Mouse (Mus musculus): ENCODE results near the gene Jmjd1c. TPM values are rescaled to one million over a fixed set of nuclear protein-coding genes. Genes with fewer than 3 reads are reported as not detected.

Gene Jmjd1c
- polyA plus RNA-seq, 1 experiment from 2014 or later = 52.4 TPM

DNA sequence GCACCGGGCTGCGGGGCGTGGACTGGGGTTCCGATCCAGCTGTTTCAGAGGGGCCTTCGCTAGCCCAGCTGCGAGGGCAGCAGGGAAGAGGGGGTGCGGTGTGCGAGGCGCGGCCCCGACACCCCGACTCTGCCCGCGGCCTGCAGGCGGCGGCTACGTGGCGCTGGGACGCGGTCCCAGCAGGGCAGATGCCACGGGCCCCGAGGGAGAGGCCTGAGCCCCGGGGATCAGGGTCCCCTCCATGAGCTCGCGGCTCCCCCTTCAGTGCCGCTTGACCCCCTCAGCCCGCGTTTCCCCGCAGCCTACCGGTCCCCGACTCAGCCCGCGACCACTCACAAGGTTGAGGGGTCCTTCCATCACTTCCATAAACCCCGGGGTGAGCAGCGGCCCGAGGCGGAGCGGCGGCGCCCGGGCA lies 188.8 kb downstream of the Jmjd1c start:
- Histone ChIP-seq H3K27ac (replicated peaks) (peak overlapping the region; percentile 83), H3K9ac (peak overlapping the region; percentile 97), H3K4me2 (peak overlapping the region; percentile 93), H3K27me3 (no peaks in the 10 kb centered on the region), H3K4me1 (replicated peaks) (peaks cover 31% of the 10 kb centered on the region), H3K4me3 (peak overlapping the region; percentile 97), H3K9me3 (no peaks in the 10 kb centered on the region), H3K36me3 (no peaks in the 10 kb centered on the region)
- no peak; the same call in 1 of the 2 replicates for ATAC-seq (ENCODE audit: low read depth)
- under 1% methylated on average over 35 of the region's 41 CpGs for WGBS

DNA sequence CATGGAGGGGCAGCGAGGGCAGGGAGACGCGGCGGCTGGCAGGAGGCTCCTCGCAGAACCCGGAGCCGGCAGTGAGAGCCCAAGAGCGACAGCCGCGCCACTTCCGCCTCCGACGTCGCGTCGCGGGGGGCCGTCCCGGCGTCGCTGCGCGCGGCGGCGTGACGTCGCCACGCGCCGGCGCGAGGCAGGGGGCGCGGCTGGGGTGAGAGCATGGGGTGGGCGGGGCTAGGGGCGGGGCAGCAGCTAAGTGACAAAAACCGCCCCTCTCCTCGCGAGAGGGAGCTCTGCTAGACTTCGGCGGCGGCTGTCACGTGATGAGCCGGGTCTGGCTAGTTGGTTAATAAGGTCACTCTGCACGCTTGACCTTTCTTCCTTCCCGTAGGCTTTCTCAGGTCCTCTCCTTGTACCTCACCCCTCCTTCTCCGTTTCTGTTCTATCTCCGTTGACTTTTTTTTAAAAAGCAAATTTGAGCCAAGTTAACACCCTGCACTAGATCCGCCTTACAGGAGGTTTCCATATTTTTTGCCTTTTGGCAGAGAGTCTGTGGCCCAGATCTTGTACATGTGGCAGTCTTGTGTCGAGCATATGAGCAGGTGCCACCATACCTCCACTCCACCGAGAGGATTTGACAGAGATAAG lies 189.4 kb downstream of the Jmjd1c start, which contains the start of gene Nrbf2:
Gene Nrbf2, minus strand, starts transcription at position 130 of the 639 bp plus-strand sequence.
- no peaks in the 10 kb centered on the region for H3K27me3 ChIP-seq
- H3K4me1 ChIP-seq (replicated peaks) = peaks cover 31% of the 10 kb centered on the region
- no peaks in the 10 kb centered on the region for H3K9me3 ChIP-seq
- peak within 1 kb of the TSS; percentile 97 for H3K4me3 ChIP-seq
- H3K36me3 ChIP-seq = no peaks in the 10 kb centered on the region
- peak; percentile 91 for ATAC-seq (ENCODE audit: low read depth)
- peak within 1 kb of the TSS; percentile 93 for H3K4me2 ChIP-seq
- WGBS = 6% methylated on average over 26 of the region's 52 CpGs
- peak within 1 kb of the TSS; percentile 97 for H3K9ac ChIP-seq
- H3K27ac ChIP-seq (replicated peaks) = peak within 1 kb of the TSS; percentile 83

DNA sequence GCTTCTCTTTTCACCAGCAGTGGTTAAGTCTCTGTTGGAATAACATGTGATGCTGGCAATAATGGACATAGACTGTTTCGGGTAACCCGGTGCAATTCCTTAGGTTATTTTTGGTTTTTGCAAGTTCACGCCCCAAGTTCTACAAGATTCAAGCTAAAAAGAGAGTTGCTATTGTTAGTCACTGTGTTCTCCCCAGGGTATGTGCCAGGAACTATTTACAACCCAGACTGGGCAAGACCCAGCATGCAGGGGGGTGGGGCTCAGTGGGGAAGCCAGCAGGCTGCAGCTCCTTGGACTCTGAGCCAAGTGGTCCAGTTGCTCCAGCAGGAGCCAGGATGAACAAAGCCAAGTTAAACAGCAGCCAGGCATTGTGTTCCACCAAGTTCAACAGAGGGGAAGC lies 192.0 kb downstream of the Jmjd1c start:
- WGBS = 57% methylated on average over 3 of the region's 3 CpGs
- H3K27ac ChIP-seq (replicated peaks) = no peak overlapping the region

DNA sequence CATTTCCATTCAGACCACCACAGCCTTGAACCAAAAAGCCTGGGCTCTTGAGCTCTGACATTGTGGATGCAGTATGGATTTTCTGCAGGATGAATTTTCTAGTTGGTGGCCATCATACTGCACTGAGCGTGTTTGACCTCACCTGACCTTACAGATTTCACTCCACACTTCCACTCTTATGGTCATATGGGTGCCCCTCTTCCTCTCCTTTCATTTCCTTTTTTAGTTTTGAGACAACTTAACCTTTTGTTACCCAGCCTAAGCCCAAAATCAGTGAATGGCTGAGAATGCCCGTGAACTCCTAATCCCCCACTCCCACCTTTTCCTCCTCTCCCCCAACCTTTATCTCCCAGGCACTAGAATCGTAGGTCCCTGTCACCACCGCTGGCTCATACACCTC lies 194.7 kb downstream of the Jmjd1c start:
- H3K9ac ChIP-seq = no peak overlapping the region
- no peak overlapping the region for H3K4me2 ChIP-seq
- H3K4me1 ChIP-seq (replicated peaks) = 0 out of 2 replicates have a peak, but pooled peaks cover 1% of the 10 kb centered on the region
- 72% methylated on average over 4 of the region's 4 CpGs for WGBS
- no peaks in the 10 kb centered on the region for H3K9me3 ChIP-seq
- H3K27me3 ChIP-seq = no peaks in the 10 kb centered on the region
- H3K36me3 ChIP-seq = no peaks in the 10 kb centered on the region
- ATAC-seq (ENCODE audit: low read depth) = no peak
- no peak overlapping the region for H3K4me3 ChIP-seq
- no peak overlapping the region for H3K27ac ChIP-seq (replicated peaks)

More for the DNA sequence above, 192.0 kb downstream of the Jmjd1c start:
- no peak for ATAC-seq (ENCODE audit: low read depth)
- no peak overlapping the region for H3K4me3 ChIP-seq
- H3K9me3 ChIP-seq = no peaks in the 10 kb centered on the region
- no peak overlapping the region for H3K9ac ChIP-seq
- no peaks in the 10 kb centered on the region for H3K27me3 ChIP-seq
- H3K4me2 ChIP-seq = no peak overlapping the region
- no peaks in the 10 kb centered on the region for H3K36me3 ChIP-seq
- H3K4me1 ChIP-seq (replicated peaks) = peaks cover 19% of the 10 kb centered on the region

DNA sequence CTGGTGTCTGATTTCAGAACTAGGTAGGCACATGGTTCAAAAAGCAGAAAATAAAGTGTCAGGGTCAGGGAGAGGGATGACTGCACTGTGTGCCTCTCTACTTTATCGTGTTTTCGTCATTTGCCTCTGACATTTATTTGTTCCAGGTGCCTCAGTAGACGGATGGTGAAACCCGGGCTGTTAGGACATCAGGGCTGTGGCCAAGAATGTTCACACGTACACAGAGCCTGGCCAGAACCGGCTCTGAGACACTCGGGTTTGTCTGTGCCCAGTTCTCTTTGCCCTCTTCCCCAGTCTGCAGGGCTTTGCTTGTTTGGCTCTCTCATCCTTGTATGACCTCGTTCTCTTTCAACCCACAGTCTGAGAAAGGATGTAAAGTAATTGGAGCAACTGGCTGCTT lies 195.2 kb downstream of the Jmjd1c start:
- H3K36me3 ChIP-seq = no peaks in the 10 kb centered on the region
- no peak overlapping the region for H3K9ac ChIP-seq
- 78% methylated on average over 8 of the region's 8 CpGs for WGBS
- no peak for ATAC-seq (ENCODE audit: low read depth)
- H3K27me3 ChIP-seq = no peaks in the 10 kb centered on the region
- H3K27ac ChIP-seq (replicated peaks) = no peak overlapping the region
- no peaks in the 10 kb centered on the region for H3K4me1 ChIP-seq (replicated peaks)
- no peak overlapping the region for H3K4me2 ChIP-seq
- no peaks in the 10 kb centered on the region for H3K9me3 ChIP-seq
- H3K4me3 ChIP-seq = no peak overlapping the region

DNA sequence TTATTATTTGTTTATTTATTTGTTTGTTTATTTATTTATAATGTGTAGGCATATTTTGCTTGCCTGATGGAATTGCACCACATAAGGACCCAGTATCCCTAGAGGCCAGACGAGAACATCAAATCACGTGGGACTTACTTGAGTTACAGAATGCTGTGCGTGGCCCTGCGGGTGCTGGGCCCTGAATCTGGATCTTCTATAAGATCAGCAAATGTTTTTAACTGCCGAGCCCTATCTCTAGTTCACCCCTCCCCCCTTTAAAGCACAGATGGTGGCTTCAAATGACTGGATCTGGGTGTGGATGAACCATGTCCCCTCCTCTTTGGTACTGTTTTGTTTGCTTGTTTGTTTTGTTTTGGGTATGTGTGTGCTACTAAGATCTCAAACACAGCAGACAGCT lies 199.4 kb downstream of the Jmjd1c start:
- WGBS = 79% methylated on average over 5 of the region's 5 CpGs
- no peaks in the 10 kb centered on the region for H3K4me1 ChIP-seq (replicated peaks)
- no peaks in the 10 kb centered on the region for H3K9me3 ChIP-seq
- no peak overlapping the region for H3K4me2 ChIP-seq
- H3K4me3 ChIP-seq = no peak overlapping the region
- H3K9ac ChIP-seq = no peak overlapping the region
- ATAC-seq (ENCODE audit: low read depth) = no peak
- H3K27ac ChIP-seq (replicated peaks) = no peak overlapping the region
- no peaks in the 10 kb centered on the region for H3K27me3 ChIP-seq
- H3K36me3 ChIP-seq = no peaks in the 10 kb centered on the region

DNA sequence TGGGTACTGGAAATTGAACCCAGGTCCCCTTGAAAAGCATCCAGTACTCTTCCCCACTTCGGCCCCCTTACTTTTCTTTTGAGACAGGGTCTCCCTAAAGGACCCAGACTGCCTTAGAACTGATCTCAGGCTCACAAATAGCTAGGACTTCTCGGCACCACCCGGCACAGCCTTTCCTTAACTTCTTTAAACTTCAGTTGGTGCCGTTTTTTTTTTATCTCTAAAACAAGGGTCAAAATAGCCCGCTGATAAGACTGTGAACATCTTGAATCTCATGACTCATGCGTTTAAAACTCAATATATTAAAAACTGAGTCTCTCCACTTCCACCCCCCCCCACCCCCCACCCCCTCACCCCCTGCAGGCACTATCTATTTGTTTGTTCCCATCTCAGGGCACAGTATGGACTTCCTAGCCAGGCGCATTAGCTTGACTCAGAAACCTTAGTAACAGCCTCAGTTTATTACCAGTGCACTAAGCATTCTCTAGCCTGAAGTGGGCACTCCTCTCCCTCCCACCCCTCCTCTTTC lies 200.1 kb downstream of the Jmjd1c start:
- Histone ChIP-seq H3K4me3 (no peak overlapping the region), H3K9me3 (no peaks in the 10 kb centered on the region), H3K27ac (replicated peaks) (no peak overlapping the region), H3K36me3 (no peaks in the 10 kb centered on the region), H3K9ac (no peak overlapping the region), H3K27me3 (no peaks in the 10 kb centered on the region), H3K4me2 (no peak overlapping the region), H3K4me1 (replicated peaks) (no peaks in the 10 kb centered on the region)
- no peak for ATAC-seq (ENCODE audit: low read depth)
- WGBS = 80% methylated on average over 7 of the region's 7 CpGs

DNA sequence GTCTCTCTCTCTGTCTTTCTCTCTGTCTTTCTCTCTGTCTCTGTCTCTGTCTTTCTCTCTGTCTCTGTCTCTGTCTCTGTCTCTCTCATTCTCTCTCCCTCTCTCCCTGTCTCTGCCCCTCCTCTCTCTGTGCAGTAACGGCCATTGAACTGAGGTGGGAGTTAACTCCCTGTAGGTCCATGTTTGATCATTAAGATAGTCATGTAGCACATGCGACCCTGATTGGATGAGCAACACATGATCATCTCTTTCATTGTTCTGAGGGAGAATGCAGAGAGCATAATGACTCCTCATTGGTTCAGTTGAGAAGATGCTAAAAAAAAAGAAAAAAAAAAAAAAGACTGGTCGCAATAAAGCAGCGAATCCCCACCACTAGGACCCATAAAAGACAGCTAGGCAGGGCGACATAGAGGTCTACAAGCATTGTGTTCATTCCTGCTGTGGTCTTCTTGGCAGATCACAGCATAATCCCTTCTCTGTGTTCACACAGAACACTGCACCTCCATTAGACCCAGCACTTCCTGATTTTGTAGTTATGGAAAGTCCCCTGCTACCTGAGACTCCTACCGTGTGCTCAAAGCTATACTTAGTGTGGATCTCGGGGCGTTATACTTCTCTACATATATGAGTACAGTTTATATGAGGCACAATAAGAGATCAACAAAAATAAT lies 200.7 kb downstream of the Jmjd1c start:
- H3K4me3 ChIP-seq = no peak overlapping the region
- H3K9me3 ChIP-seq = no peaks in the 10 kb centered on the region
- H3K9ac ChIP-seq = no peak overlapping the region
- no peaks in the 10 kb centered on the region for H3K27me3 ChIP-seq
- H3K36me3 ChIP-seq = no peaks in the 10 kb centered on the region
- 81% methylated on average over 8 of the region's 8 CpGs for WGBS
- no peaks in the 10 kb centered on the region for H3K4me1 ChIP-seq (replicated peaks)
- no peak overlapping the region for H3K27ac ChIP-seq (replicated peaks)
- no peak overlapping the region for H3K4me2 ChIP-seq
- ATAC-seq (ENCODE audit: low read depth) = no peak

DNA sequence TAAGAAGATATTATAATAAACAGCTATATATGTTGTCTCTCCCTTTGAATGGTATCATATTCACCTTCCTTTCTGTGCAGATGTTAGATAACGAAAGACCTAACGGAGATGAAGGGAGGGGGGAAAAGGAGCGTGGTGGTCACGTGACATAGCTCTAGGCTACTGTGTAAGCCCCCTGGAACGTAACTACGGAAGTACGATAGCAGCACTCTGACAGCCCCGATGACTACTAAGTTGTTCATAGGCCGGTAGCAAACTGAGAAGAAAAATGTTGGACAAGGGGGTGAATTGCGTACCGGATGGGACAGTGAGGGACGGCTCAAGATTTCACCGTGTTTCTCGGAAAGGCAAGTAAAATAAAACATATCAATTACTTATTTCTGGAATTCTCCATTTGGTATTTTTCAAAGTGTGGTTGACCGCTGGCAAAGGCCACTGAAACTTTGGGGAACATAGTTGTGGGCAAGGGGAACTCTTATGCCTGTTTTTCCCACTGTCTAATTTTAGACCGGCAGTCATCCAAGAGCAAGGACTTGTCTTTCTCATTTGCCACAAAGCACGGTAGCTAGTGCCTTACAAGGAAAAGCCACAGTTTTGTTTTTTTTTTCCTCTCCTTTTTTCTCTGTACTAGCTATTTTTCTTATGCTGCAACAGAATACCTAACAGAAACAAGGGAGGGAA lies 201.4 kb downstream of the Jmjd1c start:
- H3K4me2 ChIP-seq = no peak overlapping the region
- no peaks in the 10 kb centered on the region for H3K9me3 ChIP-seq
- no peak for ATAC-seq (ENCODE audit: low read depth)
- H3K9ac ChIP-seq = no peak overlapping the region
- H3K27ac ChIP-seq (replicated peaks) = no peak overlapping the region
- no peaks in the 10 kb centered on the region for H3K4me1 ChIP-seq (replicated peaks)
- WGBS = 91% methylated on average over 17 of the region's 17 CpGs
- H3K36me3 ChIP-seq = no peaks in the 10 kb centered on the region
- no peaks in the 10 kb centered on the region for H3K27me3 ChIP-seq
- H3K4me3 ChIP-seq = no peak overlapping the region

DNA sequence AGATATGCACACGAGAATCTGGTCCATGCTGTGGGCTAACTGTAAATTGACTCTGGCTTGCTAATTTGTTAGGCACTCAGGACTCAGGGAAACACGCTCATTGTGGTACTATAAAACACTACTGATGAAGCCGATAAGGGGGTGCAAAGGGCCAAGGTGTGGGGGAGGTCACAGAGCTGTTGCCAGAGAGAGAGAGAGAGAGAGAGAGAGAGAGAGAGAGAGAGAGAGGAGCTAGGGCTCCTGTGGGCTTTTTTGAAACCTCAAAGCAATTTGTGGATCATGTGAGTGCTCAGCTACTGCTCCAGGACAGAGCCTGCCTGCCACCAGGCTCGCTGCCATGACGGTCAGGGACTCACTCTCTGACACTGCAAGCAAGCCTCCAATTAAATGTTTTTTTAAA lies 202.9 kb downstream of the Jmjd1c start:
- 52% methylated on average over 5 of the region's 5 CpGs for WGBS
- H3K27ac ChIP-seq (replicated peaks) = no peak overlapping the region
- ATAC-seq (ENCODE audit: low read depth) = no peak

DNA sequence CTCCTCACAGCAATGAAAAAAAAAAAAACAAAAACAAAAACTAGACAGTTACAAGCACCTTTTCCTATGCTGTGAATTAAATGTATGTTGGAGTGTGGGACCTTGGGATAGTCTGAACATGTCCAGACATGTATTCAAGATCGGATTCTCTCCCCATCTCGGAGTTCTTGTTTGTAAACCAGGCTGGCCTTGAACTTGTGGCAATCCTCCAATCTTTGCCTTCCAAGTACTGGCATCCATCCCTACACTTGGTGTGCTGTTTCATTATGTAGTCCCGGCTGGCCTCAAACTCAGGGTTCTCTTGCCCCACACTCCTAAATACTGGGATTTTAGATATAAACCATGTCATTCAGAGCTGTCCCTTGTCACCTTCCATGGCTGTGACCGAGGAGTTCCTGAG lies 203.4 kb downstream of the Jmjd1c start:
- ATAC-seq (ENCODE audit: low read depth) = no peak
- 90% methylated on average over 4 of the region's 4 CpGs for WGBS
- H3K27me3 ChIP-seq = no peaks in the 10 kb centered on the region
- H3K4me3 ChIP-seq = no peak overlapping the region
- H3K4me2 ChIP-seq = no peak overlapping the region
- no peak overlapping the region for H3K27ac ChIP-seq (replicated peaks)
- no peak overlapping the region for H3K9ac ChIP-seq
- no peaks in the 10 kb centered on the region for H3K36me3 ChIP-seq
- H3K4me1 ChIP-seq (replicated peaks) = no peaks in the 10 kb centered on the region
- no peaks in the 10 kb centered on the region for H3K9me3 ChIP-seq

More for the DNA sequence above, 202.9 kb downstream of the Jmjd1c start:
- Histone ChIP-seq H3K9me3 (no peaks in the 10 kb centered on the region), H3K4me1 (replicated peaks) (no peaks in the 10 kb centered on the region), H3K9ac (no peak overlapping the region), H3K4me2 (no peak overlapping the region), H3K27me3 (no peaks in the 10 kb centered on the region), H3K36me3 (no peaks in the 10 kb centered on the region), H3K4me3 (no peak overlapping the region)

DNA sequence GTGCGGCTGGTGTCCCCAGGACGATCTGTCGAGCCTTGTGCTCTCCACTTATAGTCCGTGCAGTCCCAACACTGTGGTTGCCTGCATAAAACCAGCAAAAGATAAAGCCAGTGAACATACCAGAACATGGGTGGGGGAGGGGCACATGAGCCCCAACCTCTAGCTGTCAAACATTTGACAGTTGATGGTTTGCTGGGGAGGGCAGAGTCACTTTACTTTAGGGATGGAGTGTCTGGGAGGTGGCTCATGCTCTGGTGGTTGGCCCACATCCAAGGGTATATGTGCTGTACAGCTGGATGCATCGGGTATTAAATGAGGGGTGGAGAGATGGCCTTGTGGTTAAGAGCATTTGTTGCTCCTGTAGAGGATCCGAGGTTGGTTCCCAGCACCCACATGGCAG lies 205.1 kb downstream of the Jmjd1c start:
- no peak for ATAC-seq (ENCODE audit: low read depth)
- 92% methylated on average over 6 of the region's 6 CpGs for WGBS

More for the DNA sequence above, 205.1 kb downstream of the Jmjd1c start:
- Histone ChIP-seq H3K36me3 (no peaks in the 10 kb centered on the region), H3K27me3 (no peaks in the 10 kb centered on the region), H3K4me2 (no peak overlapping the region), H3K4me1 (replicated peaks) (no peaks in the 10 kb centered on the region), H3K9me3 (no peaks in the 10 kb centered on the region), H3K27ac (replicated peaks) (no peak overlapping the region), H3K4me3 (no peak overlapping the region), H3K9ac (no peak overlapping the region)
